Mouse (Mus musculus): ENCODE data around the gene Rnf151. TPM values are rescaled to one million over a fixed set of nuclear protein-coding genes. Genes with fewer than 3 reads are reported as not detected.
A peak's percentile ranks its signal among the peaks of the same experiment; 100 is the strongest.
"Not testable (repeated sequence)": the region's sequence is repeated elsewhere in the genome, so short reads cannot be mapped to it uniquely, and the experiment has no call there.

Rnf151 gene
- polyA plus RNA-seq, 1 experiment from 2014 or later, result 0.07 TPM

DNA sequence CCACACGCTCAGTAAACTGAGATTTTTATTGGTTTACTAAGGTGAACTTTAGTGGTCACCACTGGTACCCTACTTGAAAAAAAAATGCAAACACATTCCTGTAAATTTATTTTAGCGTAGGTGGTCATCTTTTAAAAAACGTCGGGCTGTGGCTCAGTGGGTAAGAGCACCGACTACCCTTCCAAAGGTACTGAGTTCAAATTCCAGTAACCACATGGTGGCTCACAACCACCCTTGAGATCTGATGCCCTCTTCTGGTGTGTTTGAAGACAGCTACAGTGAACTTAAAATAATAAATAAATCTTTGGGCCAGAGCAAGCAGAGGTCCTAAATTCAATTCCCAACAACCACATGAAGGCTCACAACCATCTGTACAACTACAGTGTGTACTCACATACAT is 1.1 kb upstream of the Rnf151 start:
- WGBS (ENCODE audit: insufficient replicate concordance), result 34% methylated on average over 5 of the region's 5 CpGs
- not testable (repeated sequence) for H3K27ac ChIP-seq (ENCODE audit: low read length)

DNA sequence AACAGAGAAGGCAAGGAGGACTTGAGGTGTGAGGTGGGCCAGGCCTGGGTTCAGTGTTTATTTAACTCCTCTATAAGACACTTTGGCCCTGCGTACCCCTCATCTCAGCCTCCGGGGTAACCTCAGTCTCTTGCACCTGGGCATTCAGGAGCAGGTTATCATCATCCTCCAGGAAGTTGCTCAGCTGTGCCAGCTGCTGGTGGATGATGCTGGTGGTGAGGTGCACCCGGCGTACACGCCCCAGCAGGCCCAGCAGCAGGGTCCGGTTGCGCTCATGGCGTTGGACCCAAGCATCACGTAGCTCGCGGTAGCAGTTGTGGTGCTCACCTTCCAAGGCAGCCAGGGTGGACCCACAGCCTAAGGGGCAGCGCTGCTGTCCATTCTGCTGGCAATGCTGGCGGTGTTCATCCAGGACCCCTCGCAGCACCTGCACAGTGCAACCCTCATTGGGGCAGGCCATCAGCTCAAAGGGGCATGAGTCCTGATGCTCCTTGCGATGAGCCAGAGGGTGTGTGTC is 1.6 kb downstream of the Rnf151 start:
- Histone ChIP-seq H3K4me3 (ENCODE audit: low read depth, low read length) (no peak overlapping the region), H3K4me2 (ENCODE audit: low read depth, low read length) (no peak overlapping the region), H3K36me3 (ENCODE audit: control insufficient read depth, insufficient read depth) (peaks cover under 1% of the 10 kb centered on the region), H3K27ac (ENCODE audit: low read length) (no peak overlapping the region), H3K27me3 (ENCODE audit: control insufficient read depth, insufficient read depth, low read depth, low read length) (no peaks in the 10 kb centered on the region), H3K9ac (ENCODE audit: low read depth, low read length) (no peak overlapping the region), H3K4me1 (ENCODE audit: control insufficient read depth, low read depth, low read length) (peaks cover 9% of the 10 kb centered on the region), H3K9me3 (replicated peaks; ENCODE audit: control insufficient read depth, low read length) (no peaks in the 10 kb centered on the region)
- no peak for ATAC-seq (ENCODE audit: low read depth)
- WGBS (ENCODE audit: insufficient replicate concordance), result 87% methylated on average over 15 of the region's 15 CpGs

More for the DNA sequence above, 1.1 kb upstream of the Rnf151 start:
- H3K4me2 ChIP-seq (ENCODE audit: low read depth, low read length), result peak overlapping the region; percentile 74
- not testable (repeated sequence) for ATAC-seq (ENCODE audit: low read depth); H3K27me3 ChIP-seq (ENCODE audit: control insufficient read depth, insufficient read depth, low read depth, low read length); H3K36me3 ChIP-seq (ENCODE audit: control insufficient read depth, insufficient read depth); H3K9me3 ChIP-seq (replicated peaks; ENCODE audit: control insufficient read depth, low read length)
- H3K4me1 ChIP-seq (ENCODE audit: control insufficient read depth, low read depth, low read length), result peaks cover 34% of the 10 kb centered on the region
- peak overlapping the region; percentile 79 for H3K9ac ChIP-seq (ENCODE audit: low read depth, low read length)
- peak overlapping the region; percentile 93 for H3K4me3 ChIP-seq (ENCODE audit: low read depth, low read length)

DNA sequence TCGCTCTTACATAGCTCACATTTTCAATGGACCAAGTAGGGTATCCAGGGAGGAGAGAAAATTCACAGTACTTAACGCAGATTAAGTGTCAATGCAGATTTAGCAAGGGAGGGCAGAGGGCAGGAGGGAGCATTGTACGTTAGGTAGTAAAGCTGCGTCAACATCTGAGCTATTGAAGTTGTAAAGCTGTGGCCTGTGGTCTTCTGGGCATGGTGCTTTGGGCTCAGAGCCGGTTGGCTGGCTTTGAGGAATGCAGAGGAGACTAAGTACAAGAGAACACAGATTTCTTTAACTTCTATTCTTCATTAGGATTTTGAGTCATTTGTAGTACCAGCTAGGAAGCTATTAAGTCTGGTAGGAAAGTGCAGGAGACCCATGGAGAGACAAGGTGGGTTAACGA is 2.3 kb downstream of the Rnf151 start:
- Histone ChIP-seq H3K4me2 (ENCODE audit: low read depth, low read length) (no peak overlapping the region), H3K27me3 (ENCODE audit: control insufficient read depth, insufficient read depth, low read depth, low read length) (no peaks in the 10 kb centered on the region), H3K9me3 (replicated peaks; ENCODE audit: control insufficient read depth, low read length) (no peaks in the 10 kb centered on the region), H3K4me1 (ENCODE audit: control insufficient read depth, low read depth, low read length) (peaks cover 9% of the 10 kb centered on the region), H3K27ac (ENCODE audit: low read length) (no peak overlapping the region), H3K4me3 (ENCODE audit: low read depth, low read length) (no peak overlapping the region), H3K36me3 (ENCODE audit: control insufficient read depth, insufficient read depth) (no peaks in the 10 kb centered on the region; the same call in 1 of the 2 replicates), H3K9ac (ENCODE audit: low read depth, low read length) (no peak overlapping the region)
- WGBS (ENCODE audit: insufficient replicate concordance), result 70% methylated on average over 6 of the region's 6 CpGs
- ATAC-seq (ENCODE audit: low read depth), result no peak

DNA sequence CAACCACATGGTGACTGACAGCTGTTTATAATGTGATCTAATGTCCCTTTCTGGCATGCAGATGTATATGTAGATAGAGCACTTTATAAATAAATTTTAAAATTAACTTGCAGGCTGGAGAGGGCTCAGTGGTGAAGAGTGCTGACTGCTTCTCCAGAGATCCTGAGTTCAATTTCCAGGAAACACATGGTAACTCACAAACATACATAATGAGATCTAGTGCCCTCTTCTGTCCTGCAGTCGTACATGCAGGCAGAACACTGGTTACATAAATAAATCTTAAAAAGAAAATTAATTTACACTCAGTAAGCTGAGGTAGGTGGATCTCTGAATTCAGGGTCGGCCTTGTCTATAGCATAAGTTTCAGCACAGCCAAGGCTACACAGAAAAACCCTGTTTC is 9.2 kb downstream of the Rnf151 start:
- Histone ChIP-seq H3K27me3 (ENCODE audit: control insufficient read depth, insufficient read depth, low read depth, low read length) (no peaks in the 10 kb centered on the region), H3K9me3 (replicated peaks; ENCODE audit: control insufficient read depth, low read length) (no peaks in the 10 kb centered on the region), H3K4me1 (ENCODE audit: control insufficient read depth, low read depth, low read length) (peaks cover 20% of the 10 kb centered on the region), H3K27ac (ENCODE audit: low read length) (no peak overlapping the region), H3K36me3 (ENCODE audit: control insufficient read depth, insufficient read depth) (peaks cover 8% of the 10 kb centered on the region), H3K9ac (ENCODE audit: low read depth, low read length) (no peak overlapping the region), H3K4me2 (ENCODE audit: low read depth, low read length) (peak overlapping the region; percentile 82), H3K4me3 (ENCODE audit: low read depth, low read length) (peak overlapping the region; percentile 73)
- no peak for ATAC-seq (ENCODE audit: low read depth)
- 18% methylated on average over 2 of the region's 2 CpGs for WGBS (ENCODE audit: insufficient replicate concordance)

DNA sequence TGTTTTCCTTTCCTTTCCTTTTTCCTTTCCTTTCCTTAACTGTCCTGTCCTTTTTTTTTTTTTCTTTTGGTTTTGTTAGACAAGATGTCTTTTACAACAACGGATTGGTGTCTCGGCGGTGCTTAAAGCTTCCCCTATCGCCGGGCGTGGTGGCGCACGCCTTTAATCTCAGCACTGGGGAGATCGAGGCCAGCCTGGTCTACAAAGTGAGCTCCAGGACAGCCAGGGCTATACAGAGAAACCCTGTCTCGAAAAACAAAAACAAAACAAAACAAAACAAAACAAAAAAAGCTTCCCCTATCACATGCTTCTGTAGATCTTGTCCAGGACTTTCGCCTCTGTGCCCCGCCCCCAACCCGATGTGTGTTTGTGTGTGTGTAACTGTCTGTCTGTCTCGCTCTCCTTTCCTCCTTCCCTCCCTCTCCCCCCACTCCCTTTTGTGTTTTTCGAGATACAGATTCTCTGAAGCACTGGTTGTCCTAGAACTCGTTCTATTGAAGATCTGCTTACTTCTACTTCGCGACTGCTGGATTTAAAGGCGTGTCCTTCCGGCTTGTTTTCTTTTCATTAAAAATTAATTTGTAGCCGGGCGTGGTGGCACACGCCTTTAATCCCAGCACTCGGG is 9.9 kb downstream of the Rnf151 start:
- Histone ChIP-seq H3K27me3 (ENCODE audit: control insufficient read depth, insufficient read depth, low read depth, low read length) (no peaks in the 10 kb centered on the region), H3K27ac (ENCODE audit: low read length) (peak overlapping the region; percentile 83), H3K36me3 (ENCODE audit: control insufficient read depth, insufficient read depth) (peaks cover 9% of the 10 kb centered on the region), H3K4me3 (ENCODE audit: low read depth, low read length) (peak overlapping the region; percentile 73), H3K4me1 (ENCODE audit: control insufficient read depth, low read depth, low read length) (peaks cover 20% of the 10 kb centered on the region), H3K4me2 (ENCODE audit: low read depth, low read length) (peak overlapping the region; percentile 82), H3K9me3 (replicated peaks; ENCODE audit: control insufficient read depth, low read length) (no peaks in the 10 kb centered on the region), H3K9ac (ENCODE audit: low read depth, low read length) (peak overlapping the region; percentile 66)
- ATAC-seq (ENCODE audit: low read depth), result peak; percentile 45
- 2% methylated on average over 24 of the region's 24 CpGs for WGBS (ENCODE audit: insufficient replicate concordance)

DNA sequence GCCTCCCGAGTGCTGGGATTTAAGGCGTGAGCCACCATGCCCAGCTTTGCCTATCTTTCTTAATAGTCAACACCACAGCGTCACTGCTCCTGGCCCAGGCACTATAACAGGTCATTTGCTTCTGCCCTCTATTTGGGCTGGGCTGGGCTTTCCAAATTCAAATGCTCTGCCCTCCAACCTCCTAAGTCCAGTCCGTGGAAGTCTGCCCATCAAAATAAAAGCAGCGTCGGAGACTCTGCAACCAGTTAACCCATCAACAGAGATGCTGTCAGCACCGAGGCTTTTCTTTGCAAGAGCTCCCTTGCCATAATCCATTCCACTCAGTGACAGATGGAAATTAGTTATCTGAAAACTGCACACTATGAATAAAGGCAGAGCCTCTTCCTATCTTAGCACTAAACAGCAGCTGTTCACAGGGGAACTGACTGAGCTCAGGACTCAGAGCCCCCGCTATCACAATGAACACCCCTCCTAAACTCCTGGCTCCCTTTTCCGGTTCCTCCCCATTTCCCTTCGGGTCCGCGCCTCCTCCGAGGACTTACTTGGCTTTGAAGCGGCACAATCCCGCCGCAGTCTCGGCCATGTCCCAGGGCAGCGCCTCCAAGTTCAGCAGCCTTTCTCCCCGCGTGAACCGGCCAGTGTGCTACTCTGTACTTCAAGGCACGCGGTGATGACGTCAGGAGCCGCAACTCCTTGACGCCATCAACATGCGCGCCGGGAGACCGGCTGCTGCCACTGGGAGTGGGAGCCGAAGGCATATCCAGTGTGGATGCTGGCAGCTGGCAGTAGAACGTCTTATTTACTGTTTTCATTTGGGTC is 10.7 kb downstream of the Rnf151 start, which contains the start of gene Tbl3:
Gene Tbl3 (minus strand): TSS at position 679 of the 819 bp plus-strand sequence.
- H3K27me3 ChIP-seq (ENCODE audit: control insufficient read depth, insufficient read depth, low read depth, low read length), result no peaks in the 10 kb centered on the region
- peaks cover 9% of the 10 kb centered on the region for H3K36me3 ChIP-seq (ENCODE audit: control insufficient read depth, insufficient read depth)
- H3K4me2 ChIP-seq (ENCODE audit: low read depth, low read length), result peak within 1 kb of the TSS; percentile 82
- peak within 1 kb of the TSS; percentile 66 for H3K9ac ChIP-seq (ENCODE audit: low read depth, low read length)
- peak; percentile 86 for ATAC-seq (ENCODE audit: low read depth)
- no peaks in the 10 kb centered on the region for H3K9me3 ChIP-seq (replicated peaks; ENCODE audit: control insufficient read depth, low read length)
- peaks cover 20% of the 10 kb centered on the region for H3K4me1 ChIP-seq (ENCODE audit: control insufficient read depth, low read depth, low read length)
- WGBS (ENCODE audit: insufficient replicate concordance), result 1% methylated on average over 32 of the region's 32 CpGs
- peak within 1 kb of the TSS; percentile 83 for H3K27ac ChIP-seq (ENCODE audit: low read length)
- H3K4me3 ChIP-seq (ENCODE audit: low read depth, low read length), result peak within 1 kb of the TSS; percentile 73

DNA sequence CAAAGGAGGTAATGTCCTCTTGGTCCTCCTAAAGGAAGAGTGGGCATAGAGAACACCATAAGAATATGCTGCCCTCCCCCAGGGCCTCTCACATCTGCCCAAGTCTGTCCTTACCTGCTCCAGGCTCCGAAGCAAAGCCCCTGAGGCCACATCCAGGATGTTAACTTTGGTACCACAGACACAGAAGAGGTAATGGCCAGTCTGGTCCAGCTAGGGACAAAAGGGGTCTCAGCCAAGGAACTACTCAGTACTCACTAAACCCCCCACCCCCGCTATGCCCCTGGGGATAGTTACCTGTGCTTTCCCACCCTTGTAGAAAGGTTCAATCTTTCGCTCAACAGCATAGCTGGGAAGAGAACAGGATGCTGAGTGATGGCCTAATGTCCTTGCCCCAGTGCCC is 12.0 kb downstream of the Rnf151 start:
- no peak overlapping the region for H3K4me3 ChIP-seq (ENCODE audit: low read depth, low read length)

DNA sequence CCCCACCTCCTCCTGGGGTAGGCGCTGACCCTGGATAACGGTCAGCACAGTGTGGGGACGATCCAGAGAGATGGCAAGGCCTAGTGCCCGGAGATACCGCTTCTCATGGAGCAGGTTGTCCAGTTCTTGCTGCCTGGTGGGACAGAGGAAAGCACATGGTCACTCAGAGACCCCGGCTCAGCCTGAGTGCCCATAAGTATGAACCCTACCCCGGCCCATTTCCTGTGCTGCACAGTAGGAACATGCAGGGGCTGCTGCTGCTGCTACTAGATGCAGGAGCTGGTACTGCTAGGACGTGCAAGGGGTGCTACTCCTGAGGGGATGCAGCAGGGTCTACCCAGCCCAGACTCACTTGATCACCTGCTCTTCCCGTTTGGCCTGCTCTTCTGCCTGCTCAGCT is 16.6 kb downstream of the Rnf151 start:
- Histone ChIP-seq H3K4me2 (ENCODE audit: low read depth, low read length) (no peak overlapping the region), H3K4me3 (ENCODE audit: low read depth, low read length) (no peak overlapping the region), H3K27me3 (ENCODE audit: control insufficient read depth, insufficient read depth, low read depth, low read length) (no peaks in the 10 kb centered on the region), H3K9ac (ENCODE audit: low read depth, low read length) (no peak overlapping the region), H3K27ac (ENCODE audit: low read length) (no peak overlapping the region), H3K9me3 (replicated peaks; ENCODE audit: control insufficient read depth, low read length) (no peaks in the 10 kb centered on the region), H3K4me1 (ENCODE audit: control insufficient read depth, low read depth, low read length) (peaks cover 13% of the 10 kb centered on the region), H3K36me3 (ENCODE audit: control insufficient read depth, insufficient read depth) (peaks cover 22% of the 10 kb centered on the region)
- 75% methylated on average over 9 of the region's 9 CpGs for WGBS (ENCODE audit: insufficient replicate concordance)
- no peak for ATAC-seq (ENCODE audit: low read depth)

More for the DNA sequence above, 12.0 kb downstream of the Rnf151 start:
- H3K4me2 ChIP-seq (ENCODE audit: low read depth, low read length), result no peak overlapping the region
- no peak overlapping the region for H3K9ac ChIP-seq (ENCODE audit: low read depth, low read length)
- no peaks in the 10 kb centered on the region for H3K9me3 ChIP-seq (replicated peaks; ENCODE audit: control insufficient read depth, low read length)
- peaks cover 20% of the 10 kb centered on the region for H3K4me1 ChIP-seq (ENCODE audit: control insufficient read depth, low read depth, low read length)
- peaks cover 21% of the 10 kb centered on the region for H3K36me3 ChIP-seq (ENCODE audit: control insufficient read depth, insufficient read depth)
- WGBS (ENCODE audit: insufficient replicate concordance), result 80% methylated on average over 3 of the region's 3 CpGs
- no peaks in the 10 kb centered on the region for H3K27me3 ChIP-seq (ENCODE audit: control insufficient read depth, insufficient read depth, low read depth, low read length)
- H3K27ac ChIP-seq (ENCODE audit: low read length), result no peak overlapping the region
- no peak for ATAC-seq (ENCODE audit: low read depth)

DNA sequence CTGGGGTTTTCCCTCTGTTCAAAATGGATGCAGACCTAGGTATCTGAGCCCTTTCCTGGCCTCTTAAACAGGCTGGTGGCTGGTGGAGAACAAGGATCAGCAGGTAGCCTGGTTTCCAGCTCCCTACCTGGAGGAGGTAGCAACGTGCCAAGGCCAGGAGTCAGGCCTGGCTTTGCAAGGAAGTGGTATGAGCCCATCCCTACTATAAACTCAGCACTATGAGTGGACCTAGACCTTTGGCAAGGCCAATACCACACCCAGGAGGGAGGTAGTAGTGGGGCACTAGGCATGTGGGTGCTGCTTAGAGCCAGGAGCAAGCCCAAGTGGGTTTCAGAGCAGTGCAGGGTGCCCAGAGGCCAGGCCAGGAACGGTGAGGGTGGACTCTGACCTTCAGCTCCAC is 18.4 kb downstream of the Rnf151 start:
- Histone ChIP-seq H3K4me3 (ENCODE audit: low read depth, low read length) (no peak overlapping the region), H3K9ac (ENCODE audit: low read depth, low read length) (no peak overlapping the region), H3K4me2 (ENCODE audit: low read depth, low read length) (no peak overlapping the region), H3K4me1 (ENCODE audit: control insufficient read depth, low read depth, low read length) (peaks cover 19% of the 10 kb centered on the region), H3K27ac (ENCODE audit: low read length) (no peak overlapping the region), H3K9me3 (replicated peaks; ENCODE audit: control insufficient read depth, low read length) (no peaks in the 10 kb centered on the region), H3K27me3 (ENCODE audit: control insufficient read depth, insufficient read depth, low read depth, low read length) (no peaks in the 10 kb centered on the region), H3K36me3 (ENCODE audit: control insufficient read depth, insufficient read depth) (peaks cover 22% of the 10 kb centered on the region)
- no peak for ATAC-seq (ENCODE audit: low read depth)
- 63% methylated on average over 2 of the region's 2 CpGs for WGBS (ENCODE audit: insufficient replicate concordance)
